Mouse (Mus musculus) midbrain, embryonic 12.5 days (tissue): ENCODE measurements around the gene Cped1. TPM values are rescaled to one million over a fixed set of nuclear protein-coding genes. Genes with fewer than 3 reads are reported as not detected.
A peak's percentile ranks its signal among the peaks of the same experiment; 100 is the strongest.
"Not testable (repeated sequence)": the region's sequence is repeated elsewhere in the genome, so short reads cannot be mapped to it uniquely, and the experiment has no call there.

Experiments
- ATAC-seq: fragments of 200-750 bp; cut with Nextera tagmentation; 2 replicates; pipeline ENCODE4 v1.8.0; 2017; ENCODE audit warnings: low read depth, moderate TSS enrichment, moderate library complexity; ENCODE audit not compliant: low FRiP score
- H3K27ac ChIP-seq: fragments of 300-500 bp; sonication (generic); replicated peaks from 2 replicates; pipeline ENCODE4 v1.5.1; 2016; ENCODE audit warnings: mild to moderate bottlenecking
- H3K27me3 ChIP-seq: fragments of 300-500 bp; sonication (generic); 2 replicates; pipeline ENCODE4 v1.6.1; 2016; ENCODE audit warnings: mild to moderate bottlenecking
- H3K36me3 ChIP-seq: fragments of 300-500 bp; sonication (generic); 2 replicates; pipeline ENCODE4 v1.6.1; 2016
- H3K4me1 ChIP-seq: fragments of 300-500 bp; sonication (generic); 2 replicates; pipeline ENCODE4 v1.6.1; 2016
- H3K4me2 ChIP-seq: fragments of 300-500 bp; sonication (generic); replicated peaks from 2 replicates; pipeline ENCODE4 v1.6.1; 2016; ENCODE audit warnings: mild to moderate bottlenecking, moderate library complexity
- H3K4me3 ChIP-seq: fragments of 300-500 bp; sonication (generic); 2 replicates; pipeline ENCODE4 v1.5.1; 2016; ENCODE audit warnings: mild to moderate bottlenecking
- H3K9ac ChIP-seq: fragments of 300-500 bp; sonication (generic); replicated peaks from 2 replicates; pipeline ENCODE4 v1.6.1; 2016; ENCODE audit warnings: mild to moderate bottlenecking, moderate library complexity
- H3K9me3 ChIP-seq: fragments of 300-500 bp; sonication (generic); 2 replicates; pipeline ENCODE4 v1.6.1; 2016; ENCODE audit warnings: mild to moderate bottlenecking
- WGBS: fragments of 180-500 bp; shearing (Covaris S2); methylation state at CpG from one replicate; pipeline ENCODE4 v1.1.7; 2016; 5-methylcytosine and 5-hydroxymethylcytosine counted together
- polyA plus RNA-seq: library from polyadenylated mRNA; unstranded; fragments of >200 nt; fragmentation: Nextera tagmentation; extraction: Ambion mirVana; gene quantifications from 2 replicates; pipeline ENCODE4 v1.2.1, GENCODE M21; 2016

The Cped1 gene
- polyA plus RNA-seq, 1 experiment from 2014 or later, result 10.8 TPM

DNA sequence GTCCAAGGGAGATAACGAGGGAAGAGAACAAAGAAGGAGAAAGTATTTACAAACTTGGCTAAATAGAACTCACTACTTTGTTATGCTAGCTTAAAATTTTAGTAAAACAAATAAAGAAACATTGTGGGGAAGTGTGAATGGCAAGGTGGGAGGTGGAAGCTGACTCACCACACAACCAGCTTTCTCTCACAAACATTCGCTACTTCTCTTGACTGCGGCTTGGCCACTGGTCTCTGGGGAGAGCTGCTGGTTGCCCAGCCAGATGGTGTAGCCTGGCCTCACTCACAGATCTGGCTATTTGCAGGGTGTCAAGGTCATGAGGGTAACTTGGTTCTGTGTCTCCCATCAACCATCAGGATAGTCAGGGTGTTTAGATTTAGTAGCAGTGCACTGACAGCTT is 116.2 kb downstream of the Cped1 start:
- 71% methylated on average over 3 of the region's 3 CpGs for WGBS
- Histone ChIP-seq H3K4me2 (no peak overlapping the region), H3K4me3 (no peak overlapping the region), H3K36me3 (no peaks in the 10 kb centered on the region), H3K9ac (no peak overlapping the region), H3K4me1 (peaks cover 5% of the 10 kb centered on the region; the same call in 1 of the 2 replicates), H3K27ac (no peak overlapping the region), H3K9me3 (no peaks in the 10 kb centered on the region), H3K27me3 (peaks cover 17% of the 10 kb centered on the region)
- ATAC-seq, result no peak

DNA sequence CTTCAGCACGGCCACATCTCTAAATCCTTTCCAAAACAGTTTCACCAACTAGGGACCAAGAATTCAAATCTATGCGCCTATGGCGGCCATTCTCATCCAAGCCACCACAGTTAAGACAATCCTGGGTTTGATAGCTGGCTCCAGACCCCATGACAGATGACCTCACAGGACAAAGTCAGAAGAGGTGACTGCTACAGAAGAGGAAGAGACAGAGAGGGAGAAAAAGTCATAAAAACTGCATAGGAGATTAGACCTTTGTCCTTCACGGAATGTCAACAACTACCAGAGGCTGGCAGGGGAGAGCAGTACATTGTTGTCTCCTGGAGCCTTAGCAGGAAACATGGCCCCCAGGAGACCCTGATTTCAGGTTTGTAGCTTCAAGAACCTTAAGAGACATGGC is 117.0 kb downstream of the Cped1 start:
- no peak overlapping the region for H3K27ac ChIP-seq
- peaks cover 17% of the 10 kb centered on the region for H3K27me3 ChIP-seq
- WGBS, result 87% methylated on average over 4 of the region's 4 CpGs
- H3K4me3 ChIP-seq, result no peak overlapping the region
- H3K4me1 ChIP-seq, result peaks cover 5% of the 10 kb centered on the region; the same call in 1 of the 2 replicates
- no peak for ATAC-seq
- H3K9me3 ChIP-seq, result no peaks in the 10 kb centered on the region
- H3K9ac ChIP-seq, result no peak overlapping the region
- no peaks in the 10 kb centered on the region for H3K36me3 ChIP-seq
- H3K4me2 ChIP-seq, result no peak overlapping the region

DNA sequence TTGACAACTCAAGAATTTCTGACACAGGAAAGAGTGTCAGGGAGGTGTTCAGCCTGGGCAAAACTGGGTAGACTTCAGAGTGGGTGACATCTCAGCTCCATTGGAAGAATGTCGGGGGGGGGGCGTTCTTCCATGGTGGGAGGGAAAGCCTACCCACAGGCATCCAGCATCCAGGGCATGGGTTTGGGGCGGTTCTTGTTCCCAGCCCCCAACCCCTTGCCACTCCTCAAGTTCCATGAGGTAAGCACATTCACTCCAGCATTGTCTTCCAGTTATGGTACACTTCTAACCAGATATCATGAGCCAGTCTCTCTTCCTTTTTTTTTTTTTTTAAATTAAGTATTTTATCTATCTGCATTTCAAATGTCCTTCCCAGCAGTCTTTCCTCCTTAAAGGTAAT is 118.0 kb downstream of the Cped1 start:
- Histone ChIP-seq H3K27ac (no peak overlapping the region), H3K9ac (no peak overlapping the region), H3K4me2 (no peak overlapping the region), H3K9me3 (no peaks in the 10 kb centered on the region), H3K36me3 (no peaks in the 10 kb centered on the region), H3K4me1 (peaks cover 5% of the 10 kb centered on the region; the same call in 1 of the 2 replicates), H3K27me3 (peaks cover 17% of the 10 kb centered on the region), H3K4me3 (no peak overlapping the region)
- 81% methylated on average over 3 of the region's 3 CpGs for WGBS
- ATAC-seq, result peak; percentile 62; the same call in 1 of the 2 replicates

DNA sequence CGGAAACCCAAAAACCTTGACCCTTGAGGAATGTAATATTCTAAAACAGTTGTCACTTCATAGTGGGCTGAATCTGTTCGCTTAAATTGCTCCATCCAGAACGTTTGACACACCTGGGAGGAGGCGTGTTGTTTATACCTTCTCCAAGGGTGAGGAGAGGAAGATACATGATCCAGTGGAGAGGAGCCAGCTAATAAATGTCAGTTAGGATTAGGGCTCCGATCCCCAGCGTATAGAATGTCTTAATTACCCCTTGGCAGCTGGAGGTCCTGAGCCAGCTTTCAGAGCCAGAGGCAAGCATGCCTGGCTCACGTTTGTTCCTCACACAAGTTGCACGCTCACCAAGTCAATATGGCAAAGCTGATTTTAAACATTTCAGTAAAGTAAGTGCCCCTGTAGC is 118.5 kb downstream of the Cped1 start:
- Histone ChIP-seq H3K4me3 (no peak overlapping the region), H3K9me3 (no peaks in the 10 kb centered on the region), H3K27ac (no peak overlapping the region), H3K27me3 (peaks cover 17% of the 10 kb centered on the region), H3K36me3 (no peaks in the 10 kb centered on the region), H3K4me2 (no peak overlapping the region), H3K4me1 (peaks cover 5% of the 10 kb centered on the region; the same call in 1 of the 2 replicates), H3K9ac (no peak overlapping the region)
- ATAC-seq, result peak; percentile 82
- 16% methylated on average over 8 of the region's 8 CpGs for WGBS

DNA sequence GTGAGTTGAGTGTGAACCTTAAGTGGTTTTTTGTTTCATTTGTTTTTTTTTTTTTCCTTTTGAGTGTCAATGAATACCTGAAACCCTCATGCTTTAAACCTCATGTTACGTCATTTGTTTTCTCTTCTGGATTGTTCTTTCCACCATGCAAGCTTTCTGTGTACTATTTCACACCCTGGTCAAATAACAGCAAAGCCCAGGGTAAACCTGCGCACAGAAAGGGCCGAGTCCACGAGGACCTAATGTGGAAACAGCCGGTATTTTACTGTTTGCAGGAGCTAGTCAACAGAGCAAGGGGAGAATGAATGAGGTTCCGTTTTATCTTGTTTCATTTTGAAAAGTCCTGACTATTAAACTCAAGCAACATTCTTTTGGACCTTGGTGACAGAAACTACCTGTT is 128.4 kb downstream of the Cped1 start:
- H3K27me3 ChIP-seq, result no peaks in the 10 kb centered on the region
- H3K36me3 ChIP-seq, result no peaks in the 10 kb centered on the region
- H3K4me1 ChIP-seq, result no peaks in the 10 kb centered on the region
- H3K9ac ChIP-seq, result no peak overlapping the region
- no peaks in the 10 kb centered on the region for H3K9me3 ChIP-seq
- no peak overlapping the region for H3K27ac ChIP-seq
- no peak overlapping the region for H3K4me2 ChIP-seq
- no peak for ATAC-seq
- H3K4me3 ChIP-seq, result no peak overlapping the region
- WGBS, result 88% methylated on average over 6 of the region's 6 CpGs

DNA sequence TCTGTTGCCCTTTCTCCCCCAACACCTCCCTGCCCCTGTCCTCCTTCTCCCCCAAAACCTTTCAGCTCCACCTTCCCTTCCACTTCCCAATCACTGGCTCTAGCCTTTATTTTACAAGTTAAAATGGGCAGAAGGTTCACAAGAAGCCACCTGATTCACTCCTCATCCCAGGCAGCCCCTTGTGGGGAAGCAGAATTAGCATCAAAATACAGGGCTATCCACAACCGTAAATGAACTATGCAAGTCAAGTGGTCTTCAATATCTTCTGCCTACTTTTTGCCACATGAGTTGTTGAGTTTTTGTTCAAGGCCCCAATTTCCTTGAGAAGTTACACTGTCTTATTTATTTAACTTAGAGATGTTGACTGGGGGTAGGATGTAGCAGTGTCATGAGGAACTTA is 131.0 kb downstream of the Cped1 start:
- Histone ChIP-seq H3K4me2 (no peak overlapping the region), H3K27me3 (no peaks in the 10 kb centered on the region), H3K36me3 (no peaks in the 10 kb centered on the region), H3K4me1 (no peaks in the 10 kb centered on the region), H3K9me3 (no peaks in the 10 kb centered on the region), H3K4me3 (no peak overlapping the region), H3K9ac (no peak overlapping the region), H3K27ac (no peak overlapping the region)
- 72% methylated on average over 1 of the region's 1 CpGs for WGBS
- no peak for ATAC-seq

DNA sequence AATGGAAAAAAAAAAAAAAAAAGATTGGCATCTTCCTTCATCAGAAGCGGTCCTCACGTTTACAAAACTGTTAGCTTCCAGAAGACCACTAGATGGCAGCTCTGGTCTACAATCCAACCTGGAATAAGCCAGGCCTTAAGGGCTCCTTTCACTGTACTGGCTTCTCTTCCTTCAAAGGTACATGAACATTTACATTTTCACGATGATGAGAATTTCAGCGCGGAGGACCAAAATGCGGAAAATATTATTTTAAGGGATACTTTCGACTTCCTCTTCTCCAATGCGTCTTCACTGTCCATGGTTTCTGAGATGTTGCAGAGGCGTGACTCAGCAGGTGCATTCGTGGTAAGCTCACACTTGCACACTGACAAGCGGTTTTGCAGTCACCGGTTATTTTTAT is 136.4 kb downstream of the Cped1 start:
- no peaks in the 10 kb centered on the region for H3K27me3 ChIP-seq
- no peak overlapping the region for H3K9ac ChIP-seq
- no peaks in the 10 kb centered on the region for H3K9me3 ChIP-seq
- WGBS, result 41% methylated on average over 12 of the region's 12 CpGs
- H3K4me2 ChIP-seq, result no peak overlapping the region
- H3K27ac ChIP-seq, result no peak overlapping the region
- H3K36me3 ChIP-seq, result no peaks in the 10 kb centered on the region
- peak; percentile 65; the same call in 1 of the 2 replicates for ATAC-seq
- no peaks in the 10 kb centered on the region for H3K4me1 ChIP-seq
- H3K4me3 ChIP-seq, result no peak overlapping the region

DNA sequence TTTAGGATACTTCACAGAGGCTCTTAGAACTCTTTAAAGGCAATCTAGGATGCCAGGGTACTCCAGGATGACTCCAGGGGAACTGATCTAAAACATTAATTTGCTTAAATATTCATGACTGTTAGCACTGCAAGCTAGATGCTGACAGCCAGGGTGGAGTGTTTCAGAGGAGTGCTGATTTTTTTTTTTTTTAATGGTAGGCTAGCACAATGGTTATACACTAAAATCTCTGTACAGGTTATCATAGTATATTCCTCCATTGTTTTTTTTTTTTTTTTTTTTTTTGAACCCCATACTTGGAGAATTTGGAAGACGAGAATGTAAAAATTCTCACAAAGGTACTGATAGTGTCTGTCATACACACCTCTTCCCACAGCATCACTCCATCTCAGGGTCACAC is 137.0 kb downstream of the Cped1 start:
- Histone ChIP-seq H3K36me3 (no peaks in the 10 kb centered on the region), H3K4me3 (no peak overlapping the region), H3K27me3 (no peaks in the 10 kb centered on the region), H3K4me1 (no peaks in the 10 kb centered on the region), H3K4me2 (no peak overlapping the region), H3K9me3 (no peaks in the 10 kb centered on the region), H3K27ac (no peak overlapping the region), H3K9ac (no peak overlapping the region)
- WGBS, result 70% methylated on average over 1 of the region's 1 CpGs
- no peak for ATAC-seq

DNA sequence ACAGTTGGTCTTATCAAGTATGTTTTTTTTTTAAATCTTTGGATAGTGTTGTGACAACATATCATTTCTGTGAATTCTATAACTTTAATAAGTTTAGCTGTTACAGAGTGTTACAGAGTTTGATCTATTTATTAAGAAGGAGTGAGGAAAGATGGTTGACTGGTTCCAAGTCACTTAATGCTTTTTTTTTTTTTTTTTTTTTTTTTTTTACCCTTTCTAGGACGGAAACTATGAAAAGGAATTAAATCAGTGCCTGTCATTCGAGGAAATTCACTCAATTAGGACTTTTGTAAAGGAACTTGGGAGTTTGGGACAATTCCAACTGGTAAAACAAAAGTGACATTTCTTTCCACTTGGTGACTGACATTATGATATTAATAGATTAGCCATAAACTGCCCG is 137.6 kb downstream of the Cped1 start:
- no peak overlapping the region for H3K27ac ChIP-seq
- H3K9ac ChIP-seq, result no peak overlapping the region
- H3K9me3 ChIP-seq, result no peaks in the 10 kb centered on the region
- no peaks in the 10 kb centered on the region for H3K36me3 ChIP-seq
- H3K4me1 ChIP-seq, result no peaks in the 10 kb centered on the region
- WGBS, result 69% methylated on average over 3 of the region's 3 CpGs
- no peaks in the 10 kb centered on the region for H3K27me3 ChIP-seq
- no peak overlapping the region for H3K4me3 ChIP-seq
- no peak for ATAC-seq
- H3K4me2 ChIP-seq, result no peak overlapping the region

DNA sequence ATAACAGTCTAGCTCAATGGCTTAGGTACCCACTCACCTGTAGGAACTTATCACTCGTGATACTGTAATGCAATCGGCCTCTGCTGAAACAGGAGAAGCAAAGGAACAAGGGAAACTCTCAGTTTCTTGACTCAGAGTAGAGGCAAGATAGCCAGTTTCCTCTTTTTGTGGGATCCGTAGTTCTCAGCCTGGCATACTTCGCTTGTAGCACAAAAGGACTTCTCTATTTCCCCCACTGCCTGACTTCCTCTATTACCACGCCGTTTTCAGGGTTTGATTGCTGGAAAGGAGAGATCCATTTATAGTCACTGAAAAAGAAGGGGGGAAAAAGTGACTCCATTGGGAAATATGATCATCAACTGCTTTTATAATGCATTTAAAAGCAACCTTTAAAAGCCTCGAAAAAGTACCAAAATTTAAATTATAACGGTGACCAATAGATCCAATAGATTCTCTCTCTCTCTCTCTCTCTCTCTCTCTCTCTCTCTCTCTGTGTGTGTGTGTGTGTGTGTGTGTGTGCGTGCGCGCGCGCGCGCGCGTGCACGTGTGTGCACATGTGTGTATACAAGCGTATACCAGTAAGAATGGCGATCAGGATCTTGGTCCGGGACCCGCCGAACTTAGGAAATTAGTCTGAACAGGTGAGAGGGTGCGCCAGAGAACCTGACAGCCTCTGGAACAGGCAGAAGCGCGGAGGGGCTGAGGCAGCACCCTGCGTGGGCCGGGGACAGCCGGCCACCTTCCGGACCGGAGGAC is 139.0 kb downstream of the Cped1 start:
- not testable (repeated sequence) for H3K4me3 ChIP-seq, H3K9ac ChIP-seq, H3K27ac ChIP-seq, H3K4me2 ChIP-seq, ATAC-seq, H3K27me3 ChIP-seq, H3K4me1 ChIP-seq, H3K36me3 ChIP-seq, H3K9me3 ChIP-seq
- 87% methylated on average over 20 of the region's 31 CpGs for WGBS

DNA sequence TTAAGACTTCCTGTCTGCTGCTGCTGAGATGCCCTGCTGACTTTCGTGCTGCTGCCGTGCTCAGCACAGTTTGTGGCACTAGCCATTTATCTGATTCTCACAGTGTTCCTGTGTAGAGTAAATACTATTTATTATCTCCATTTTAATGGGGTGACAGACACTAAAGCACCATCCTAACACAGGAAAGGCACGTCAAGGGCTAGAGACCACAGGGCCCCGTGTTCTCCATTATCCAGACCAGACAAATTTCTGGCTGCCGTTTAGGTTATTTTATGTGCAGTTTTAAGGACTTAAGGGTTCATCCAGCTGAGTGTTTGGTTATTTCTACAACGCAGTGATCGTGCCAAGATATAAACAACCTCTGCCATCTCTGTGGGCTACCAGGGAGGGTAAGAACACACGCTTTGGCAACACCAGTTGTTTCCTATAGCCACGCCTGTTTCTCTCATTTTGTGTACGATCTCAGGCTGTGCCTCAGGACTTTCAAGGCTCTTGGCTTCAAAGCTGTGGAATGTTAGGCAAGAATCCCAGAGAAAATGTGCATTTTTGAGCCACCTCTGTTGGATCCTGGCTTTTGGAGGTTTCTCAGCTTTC is 149.4 kb downstream of the Cped1 start:
- H3K27me3 ChIP-seq, result no peaks in the 10 kb centered on the region
- ATAC-seq, result no peak
- H3K9me3 ChIP-seq, result no peaks in the 10 kb centered on the region
- H3K36me3 ChIP-seq, result no peaks in the 10 kb centered on the region
- H3K27ac ChIP-seq, result no peak overlapping the region
- H3K4me3 ChIP-seq, result no peak overlapping the region
- no peak overlapping the region for H3K9ac ChIP-seq
- no peak overlapping the region for H3K4me2 ChIP-seq
- no peaks in the 10 kb centered on the region for H3K4me1 ChIP-seq
- WGBS, result 87% methylated on average over 10 of the region's 10 CpGs

DNA sequence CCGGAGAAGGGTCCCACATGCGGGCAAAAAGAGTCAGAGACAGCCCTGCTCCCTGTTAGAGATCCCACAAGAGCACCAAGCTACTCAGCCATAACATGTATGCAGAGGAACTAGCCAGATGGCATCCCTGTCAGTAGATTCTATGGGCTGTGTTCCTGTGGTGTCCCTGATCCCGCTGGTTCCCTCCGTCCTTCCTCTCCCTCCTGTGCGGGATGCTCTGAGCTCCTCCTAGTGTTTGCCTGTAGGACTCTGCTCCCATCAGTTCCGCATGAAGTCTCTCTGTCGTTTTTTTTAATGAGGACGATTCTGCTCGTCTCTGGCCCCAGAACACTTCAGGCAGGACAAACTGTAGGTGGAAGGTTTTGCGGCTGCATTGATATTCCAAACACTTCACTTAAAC is 151.1 kb downstream of the Cped1 start:
- WGBS, result 44% methylated on average over 10 of the region's 10 CpGs
- no peaks in the 10 kb centered on the region for H3K27me3 ChIP-seq
- no peak; the same call in 1 of the 2 replicates for ATAC-seq
- H3K36me3 ChIP-seq, result no peaks in the 10 kb centered on the region
- no peak overlapping the region for H3K4me3 ChIP-seq
- H3K27ac ChIP-seq, result no peak overlapping the region
- H3K4me2 ChIP-seq, result no peak overlapping the region
- H3K9ac ChIP-seq, result no peak overlapping the region
- no peaks in the 10 kb centered on the region for H3K9me3 ChIP-seq
- H3K4me1 ChIP-seq, result no peaks in the 10 kb centered on the region
